Mouse (Mus musculus): ENCODE measurements around the gene Wdr31.

GRCm38 (mm10) chr4:62485450-62486161 lies 14.9 kb upstream of the Wdr31 start:
- TF ChIP-seq CTCF (IDR thresholded peaks at IDR 0.05; ENCODE audit: low read depth, low read length) (no peak), POLR2A (IDR thresholded peaks at IDR 0.05; ENCODE audit: borderline replicate concordance, low read depth, low read length) (no peak)

Data from bone marrow macrophage, adult 2 months (primary cell).